Mouse (Mus musculus): Measurements from ENCODE around the gene Pkd1.

Gene Pkd1

GRCm38 (mm10) chr17:24608370-24608769 lies 58.7 kb downstream of the Pkd1 start:
- DNase-seq (ENCODE audit: low read depth, low spot score) = no peak

GRCm38 (mm10) chr17:24608874-24609273 lies 59.2 kb downstream of the Pkd1 start:
- DNase-seq (ENCODE audit: low read depth, low spot score) = no peak

GRCm38 (mm10) chr17:24610711-24611110 lies 61.1 kb downstream of the Pkd1 start:
- DNase-seq (ENCODE audit: low read depth, low spot score) = no peak

GRCm38 (mm10) chr17:24617561-24618194 lies 68.0 kb downstream of the Pkd1 start:
- DNase-seq (ENCODE audit: low read depth, low spot score) = no peak

GRCm38 (mm10) chr17:24625472-24625871 lies 75.8 kb downstream of the Pkd1 start:
- DNase-seq (ENCODE audit: low read depth, low spot score) = no peak

GRCm38 (mm10) chr17:24628646-24629045 lies 79.0 kb downstream of the Pkd1 start:
- peak; percentile 62 for DNase-seq (ENCODE audit: low read depth, low spot score)

GRCm38 (mm10) chr17:24630072-24630471 lies 80.4 kb downstream of the Pkd1 start:
- no peak for DNase-seq (ENCODE audit: low read depth, low spot score)

GRCm38 (mm10) chr17:24632167-24632812 lies 82.7 kb downstream of the Pkd1 start, which contains the start of the genes Tsc2 and Nthl1:
Tsc2 (minus strand) TSS chr17:24632630.
Nthl1 (plus strand) TSS chr17:24632680.
- peak; percentile 89 for DNase-seq (ENCODE audit: low read depth, low spot score)

- DNase-seq (ENCODE audit: low read depth, low spot score) = no peak
Measured at GRCm38 (mm10) chr17:24632813-24633449, 83.3 kb downstream of the Pkd1 start.

- DNase-seq (ENCODE audit: low read depth, low spot score) = no peak
Measured at GRCm38 (mm10) chr17:24633831-24634230, 84.2 kb downstream of the Pkd1 start.

GRCm38 (mm10) chr17:24635024-24635423 lies 85.4 kb downstream of the Pkd1 start:
- no peak for DNase-seq (ENCODE audit: low read depth, low spot score)

- no peak for DNase-seq (ENCODE audit: low read depth, low spot score)
Measured at GRCm38 (mm10) chr17:24635694-24636093, 86.1 kb downstream of the Pkd1 start.

GRCm38 (mm10) chr17:24636781-24637481 lies 87.3 kb downstream of the Pkd1 start:
- DNase-seq (ENCODE audit: low read depth, low spot score) = no peak

GRCm38 (mm10) chr17:24638214-24638613 lies 88.6 kb downstream of the Pkd1 start:
- DNase-seq (ENCODE audit: low read depth, low spot score) = no peak

GRCm38 (mm10) chr17:24638840-24639239 lies 89.2 kb downstream of the Pkd1 start:
- DNase-seq (ENCODE audit: low read depth, low spot score) = no peak

- DNase-seq (ENCODE audit: low read depth, low spot score) = peak; percentile 87
Measured at GRCm38 (mm10) chr17:24639571-24639988, 89.9 kb downstream of the Pkd1 start.

- DNase-seq (ENCODE audit: low read depth, low spot score) = no peak
Measured at GRCm38 (mm10) chr17:24640119-24640518, 90.5 kb downstream of the Pkd1 start.

- no peak for DNase-seq (ENCODE audit: low read depth, low spot score)
Measured at GRCm38 (mm10) chr17:24640581-24640980, 90.9 kb downstream of the Pkd1 start.

- DNase-seq (ENCODE audit: low read depth, low spot score) = no peak
Measured at GRCm38 (mm10) chr17:24641944-24642343, 92.3 kb downstream of the Pkd1 start.

GRCm38 (mm10) chr17:24642791-24643343 lies 93.2 kb downstream of the Pkd1 start:
- no peak for DNase-seq (ENCODE audit: low read depth, low spot score)

GRCm38 (mm10) chr17:24644030-24644715 lies 94.5 kb downstream of the Pkd1 start:
- no peak for DNase-seq (ENCODE audit: low read depth, low spot score)
